15 mouse cellular contexts compared by ENCODE assay signal in the genomic region with DNA sequence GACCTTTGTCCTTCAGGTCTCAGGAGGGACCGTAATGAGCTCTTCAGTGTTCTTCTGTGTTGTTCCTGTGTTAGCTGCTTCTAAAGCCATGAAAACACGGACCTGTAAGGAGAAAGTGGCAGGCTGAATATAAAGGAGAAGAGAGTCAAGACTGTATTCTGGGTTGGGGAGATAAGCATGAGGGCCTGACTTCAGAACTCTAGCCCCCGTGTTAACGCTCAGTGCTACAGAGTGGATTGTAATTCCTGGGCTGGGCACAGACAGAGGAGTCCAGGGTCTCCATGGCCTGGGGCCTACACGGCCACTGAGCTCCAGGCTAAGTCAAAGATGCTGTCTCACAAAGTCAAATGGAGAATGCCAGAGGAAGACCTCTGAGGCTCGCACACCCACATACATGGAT.
"Had no signal": no experiment of that assay in that cellular context is flagged by ENCODE, and none has a peak within 500 bp of the region (broad histone marks: within the 10 kb centered on the region; RNA-seq: fewer than 3 reads in every experiment).

No protein-coding gene starts in this region.

- H3K27me3 ChIP-seq: limb, embryonic 12.5 days; limb, embryonic 15.5 days; midbrain, embryonic 12.5 days; midbrain, embryonic 15.5 days; neural tube, embryonic 13.5 days had no signal

- H3K27ac ChIP-seq: limb, embryonic 12.5 days; limb, embryonic 15.5 days; midbrain, embryonic 12.5 days; midbrain, embryonic 15.5 days; neural tube, embryonic 13.5 days had no signal

- H3K9ac ChIP-seq: limb, embryonic 12.5 days; limb, embryonic 15.5 days; midbrain, embryonic 12.5 days; midbrain, embryonic 15.5 days; neural tube, embryonic 13.5 days had no signal

- ATAC-seq: intestine, embryonic 16.5 days; midbrain, embryonic 15.5 days had no signal

- H3K4me2 ChIP-seq: limb, embryonic 12.5 days; limb, embryonic 15.5 days; midbrain, embryonic 12.5 days; midbrain, embryonic 15.5 days; neural tube, embryonic 13.5 days had no signal

- DNase-seq: kidney, adult 18-20 months; kidney, adult 9 months; kidney, postnatal 14 days; kidney, postnatal 4 days; left cerebral cortex, postnatal 4 days; lung, postnatal 14 days; lung, postnatal 4 days; right cerebral cortex, postnatal 14 days; right cerebral cortex, postnatal 4 days had no signal

- H3K4me3 ChIP-seq: limb, embryonic 12.5 days; limb, embryonic 15.5 days; midbrain, embryonic 12.5 days; midbrain, embryonic 15.5 days; neural tube, embryonic 13.5 days had no signal

- H3K4me1 ChIP-seq: limb, embryonic 15.5 days; midbrain, embryonic 12.5 days; midbrain, embryonic 15.5 days; neural tube, embryonic 13.5 days had no signal

- H3K9me3 ChIP-seq: limb, embryonic 12.5 days; limb, embryonic 15.5 days; midbrain, embryonic 12.5 days; midbrain, embryonic 15.5 days; neural tube, embryonic 13.5 days had no signal

- H3K36me3 ChIP-seq: midbrain, embryonic 15.5 days had no signal
